Mouse (Mus musculus) midbrain, embryonic 14.5 days (tissue): ENCODE results near the gene Cdc45. TPM values are rescaled to one million over a fixed set of nuclear protein-coding genes. Genes with fewer than 3 reads are reported as not detected.

Experiments
- ATAC-seq: fragments of 200-750 bp; cut with Nextera tagmentation; 2 replicates; pipeline ENCODE4 v1.8.0; 2017; ENCODE audit warnings: moderate number of reproducible peaks, moderate library complexity; ENCODE audit not compliant: low FRiP score, low TSS enrichment
- DNase-seq: peaks from one replicate; pipeline ENCODE4 v3.0.0-alpha.2; 2015
- H3K27ac ChIP-seq: fragments of 300-500 bp; sonication (generic); replicated peaks from 2 replicates; pipeline ENCODE4 v1.5.1; 2014; ENCODE audit warnings: mild to moderate bottlenecking, low read depth, low read length, moderate library complexity
- H3K27me3 ChIP-seq: fragments of 300-500 bp; sonication (generic); 2 replicates; pipeline ENCODE4 v1.6.1; 2014; ENCODE audit warnings: low read length, control low read depth, mixed read lengths; ENCODE audit not compliant: control insufficient read depth, insufficient read depth
- H3K36me3 ChIP-seq: fragments of 300-500 bp; sonication (generic); 2 replicates; pipeline ENCODE4 v1.6.1; 2014; ENCODE audit warnings: low read length, control low read depth; ENCODE audit not compliant: control insufficient read depth, insufficient read depth
- H3K4me1 ChIP-seq: fragments of 300-500 bp; sonication (generic); 2 replicates; pipeline ENCODE4 v1.6.1; 2014; ENCODE audit warnings: mild to moderate bottlenecking, antibody characterized with exemption, low read length, control low read depth; ENCODE audit not compliant: control insufficient read depth, insufficient read depth
- H3K4me2 ChIP-seq: fragments of 300-500 bp; sonication (generic); 2 replicates; pipeline ENCODE4 v1.6.1; 2014; ENCODE audit warnings: mild to moderate bottlenecking, low read length, moderate library complexity
- H3K4me3 ChIP-seq: fragments of 300-500 bp; sonication (generic); replicated peaks from 2 replicates; pipeline ENCODE4 v1.5.1; 2014; ENCODE audit warnings: low read depth, low read length
- H3K9ac ChIP-seq: fragments of 300-500 bp; sonication (generic); replicated peaks from 2 replicates; pipeline ENCODE4 v1.6.1; 2014; ENCODE audit warnings: mild to moderate bottlenecking, low read length, moderate library complexity
- H3K9me3 ChIP-seq: fragments of 300-500 bp; sonication (generic); 2 replicates; pipeline ENCODE4 v1.6.1; 2016; ENCODE audit warnings: low read length, control low read depth, mixed read lengths; ENCODE audit not compliant: control insufficient read depth
- WGBS: fragments of 180-500 bp; shearing (Covaris S2); extraction: QIAGEN DNeasy Blood & Tissue Kit; methylation state at CpG from one replicate; pipeline ENCODE4 v1.1.7; 2014; 5-methylcytosine and 5-hydroxymethylcytosine counted together
- polyA plus RNA-seq: library from polyadenylated mRNA; unstranded; fragments of >200 nt; fragmentation: Nextera tagmentation; extraction: Ambion mirVana; gene quantifications from 2 replicates; pipeline ENCODE4 v1.2.1, GENCODE M21; 2014

The Cdc45 gene
- polyA plus RNA-seq, 1 experiment from 2014 or later, result 11.1 TPM

GRCm38 (mm10) chr16:18762960-18763359, 48.8 kb downstream of the Cdc45 start:
- DNase-seq, result no peak
- Histone ChIP-seq H3K36me3 (no peaks in the 10 kb centered on the region), H3K27ac (no peak overlapping the region), H3K9me3 (no peaks in the 10 kb centered on the region), H3K4me2 (no peak overlapping the region), H3K4me3 (no peak overlapping the region), H3K9ac (no peak overlapping the region), H3K4me1 (no peaks in the 10 kb centered on the region), H3K27me3 (no peaks in the 10 kb centered on the region)
- 78% methylated on average over 3 of the region's 3 CpGs for WGBS
- ATAC-seq, result no peak

- Histone ChIP-seq H3K4me2 (no peak overlapping the region), H3K9me3 (no peaks in the 10 kb centered on the region), H3K9ac (no peak overlapping the region), H3K36me3 (no peaks in the 10 kb centered on the region), H3K27me3 (no peaks in the 10 kb centered on the region), H3K27ac (no peak overlapping the region), H3K4me1 (no peaks in the 10 kb centered on the region), H3K4me3 (no peak overlapping the region)
- WGBS, result 85% methylated on average over 4 of the region's 4 CpGs
- ATAC-seq, result no peak
- DNase-seq, result no peak
These were observed 50.1 kb downstream of the Cdc45 start for GRCm38 (mm10) chr16:18761734-18762133.

DNA sequence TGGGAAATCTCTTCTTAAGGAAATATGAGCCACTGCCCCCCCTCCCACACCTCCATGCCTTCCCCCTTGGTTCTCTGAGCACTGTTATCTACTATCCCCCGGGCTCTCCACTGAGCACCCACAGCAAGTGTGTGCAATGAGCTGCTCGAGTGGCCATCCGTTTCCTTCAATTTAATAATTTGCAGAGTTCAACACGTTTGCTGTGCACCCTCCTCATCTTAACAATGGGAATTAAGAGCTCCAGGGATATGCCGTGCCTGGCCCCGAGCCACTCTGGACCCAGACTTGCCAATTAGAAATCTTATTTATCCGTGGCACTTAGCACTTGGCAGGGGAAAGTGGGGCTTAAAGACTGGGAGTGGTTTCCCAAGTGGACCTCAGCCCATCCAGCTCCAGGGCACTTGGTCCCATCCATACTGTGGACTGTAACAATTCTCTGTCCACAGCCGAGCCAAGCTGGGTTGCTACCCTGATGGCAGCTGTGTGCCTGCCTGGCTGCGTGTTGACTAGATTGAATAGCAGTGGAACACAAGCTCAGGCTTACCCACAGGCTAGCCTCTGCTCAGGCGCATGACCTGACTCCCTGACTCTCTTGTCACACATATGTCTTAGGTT, 59.8 kb downstream of the Cdc45 start:
- Histone ChIP-seq H3K36me3 (no peaks in the 10 kb centered on the region), H3K27me3 (no peaks in the 10 kb centered on the region), H3K9me3 (no peaks in the 10 kb centered on the region), H3K4me2 (no peak overlapping the region), H3K4me3 (no peak overlapping the region), H3K9ac (no peak overlapping the region), H3K27ac (no peak overlapping the region), H3K4me1 (no peaks in the 10 kb centered on the region)
- WGBS, result 80% methylated on average over 10 of the region's 10 CpGs
- ATAC-seq, result no peak
- DNase-seq, result no peak

- no peak for ATAC-seq
- WGBS, result 87% methylated on average over 11 of the region's 11 CpGs
These were observed 60.7 kb downstream of the Cdc45 start for GRCm38 (mm10) chr16:18751101-18751500.

GRCm38 (mm10) chr16:18746268-18747122, 65.3 kb downstream of the Cdc45 start:
- 74% methylated on average over 20 of the region's 20 CpGs for WGBS

More at GRCm38 (mm10) chr16:18751101-18751500, 60.7 kb downstream of the Cdc45 start:
- Histone ChIP-seq H3K9ac (no peak overlapping the region), H3K27ac (no peak overlapping the region), H3K4me1 (no peaks in the 10 kb centered on the region), H3K9me3 (no peaks in the 10 kb centered on the region), H3K27me3 (no peaks in the 10 kb centered on the region), H3K4me2 (no peak overlapping the region), H3K36me3 (no peaks in the 10 kb centered on the region), H3K4me3 (no peak overlapping the region)
- no peak for DNase-seq

GRCm38 (mm10) chr16:18738303-18738702, 73.5 kb downstream of the Cdc45 start:
- ATAC-seq, result no peak
- DNase-seq, result no peak
- no peaks in the 10 kb centered on the region for H3K4me1 ChIP-seq
- no peaks in the 10 kb centered on the region for H3K27me3 ChIP-seq
- no peaks in the 10 kb centered on the region for H3K9me3 ChIP-seq
- no peak overlapping the region for H3K4me2 ChIP-seq
- H3K4me3 ChIP-seq, result no peak overlapping the region
- H3K9ac ChIP-seq, result no peak overlapping the region
- no peak overlapping the region for H3K27ac ChIP-seq
- no peaks in the 10 kb centered on the region for H3K36me3 ChIP-seq

More at GRCm38 (mm10) chr16:18746268-18747122, 65.3 kb downstream of the Cdc45 start:
- DNase-seq, result no peak
- H3K27me3 ChIP-seq, result no peaks in the 10 kb centered on the region
- no peak overlapping the region for H3K27ac ChIP-seq
- no peaks in the 10 kb centered on the region for H3K9me3 ChIP-seq
- no peak overlapping the region for H3K9ac ChIP-seq
- H3K4me2 ChIP-seq, result no peak overlapping the region
- no peaks in the 10 kb centered on the region for H3K36me3 ChIP-seq
- ATAC-seq, result no peak
- H3K4me3 ChIP-seq, result no peak overlapping the region
- no peaks in the 10 kb centered on the region for H3K4me1 ChIP-seq

DNA sequence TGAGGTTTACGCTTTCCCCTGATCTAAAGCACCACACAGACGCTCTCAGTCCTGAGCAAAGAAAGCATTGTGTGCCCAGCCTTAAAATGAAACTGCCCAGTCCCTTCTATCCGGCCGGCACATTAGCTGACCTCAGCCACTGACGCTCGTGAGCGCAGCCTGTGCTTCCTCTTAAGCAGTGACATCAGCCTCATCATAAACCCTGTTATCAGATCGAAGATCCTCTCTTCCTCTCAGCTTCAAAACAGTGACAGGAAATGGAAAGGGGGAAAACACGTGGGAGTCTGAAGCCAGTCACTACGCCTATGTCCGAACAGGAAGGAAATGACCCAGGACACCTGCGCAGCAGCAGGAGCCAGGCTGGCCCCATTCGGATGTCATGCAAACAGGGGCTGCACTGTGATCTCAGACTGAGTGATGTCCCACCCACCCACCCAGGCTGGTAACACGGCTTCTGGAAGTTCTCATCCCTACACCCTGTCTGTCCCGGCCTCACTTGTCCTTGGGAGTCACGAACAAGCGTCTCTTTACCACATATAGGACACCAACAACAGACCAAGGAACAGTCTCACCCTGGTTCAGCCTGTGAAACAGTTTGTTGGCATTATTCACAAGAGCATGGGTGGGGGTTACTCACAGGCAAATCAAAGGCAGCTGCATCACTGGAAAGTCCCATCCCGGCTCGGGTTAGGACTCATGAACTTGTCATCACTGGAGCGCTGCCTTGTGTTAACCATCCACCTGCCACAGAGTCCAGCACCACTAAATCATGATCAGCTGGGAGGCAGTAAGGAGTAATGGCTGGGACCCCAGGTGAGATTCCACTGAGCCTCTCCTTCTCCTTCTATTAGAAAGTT, 78.5 kb downstream of the Cdc45 start:
- WGBS, result 80% methylated on average over 20 of the region's 20 CpGs
- ATAC-seq (no peak), DNase-seq (no peak)

GRCm38 (mm10) chr16:18730640-18731039, 81.1 kb downstream of the Cdc45 start:
- Histone ChIP-seq H3K4me2 (no peak overlapping the region), H3K27me3 (no peaks in the 10 kb centered on the region), H3K27ac (no peak overlapping the region), H3K36me3 (no peaks in the 10 kb centered on the region), H3K4me1 (no peaks in the 10 kb centered on the region), H3K9me3 (no peaks in the 10 kb centered on the region), H3K9ac (no peak overlapping the region), H3K4me3 (no peak overlapping the region)
- WGBS, result 82% methylated on average over 3 of the region's 3 CpGs
- ATAC-seq (no peak), DNase-seq (no peak)

More for the DNA sequence above, 78.5 kb downstream of the Cdc45 start:
- H3K9me3 ChIP-seq, result no peaks in the 10 kb centered on the region
- H3K4me2 ChIP-seq, result no peak overlapping the region
- H3K27ac ChIP-seq, result no peak overlapping the region
- H3K9ac ChIP-seq, result no peak overlapping the region
- no peaks in the 10 kb centered on the region for H3K4me1 ChIP-seq
- no peaks in the 10 kb centered on the region for H3K27me3 ChIP-seq
- no peaks in the 10 kb centered on the region for H3K36me3 ChIP-seq
- H3K4me3 ChIP-seq, result no peak overlapping the region
